Mouse (Mus musculus): ENCODE data around the gene Cntn2.

The Cntn2 gene

GRCm38 (mm10) chr1:132542762-132543306, at the start of gene Cntn2:
Gene Cntn2 (minus strand): TSS chr1:132543256.
- in situ Hi-C loops (cut with MboI, MseI), result no loop called here

GRCm38 (mm10) chr1:132592145-132592544, 49.1 kb upstream of the Cntn2 start:
- in situ Hi-C loops (cut with MboI, MseI), result loop anchor here (5.0 kb wide), 1 partner anchor 65 kb away; no protein-coding TSS in a partner anchor

GRCm38 (mm10) chr1:132591399-132591930, 48.4 kb upstream of the Cntn2 start:
- in situ Hi-C loops (cut with MboI, MseI), result loop anchor here (5.0 kb wide), 1 partner anchor 64 kb away; no protein-coding TSS in a partner anchor

GRCm38 (mm10) chr1:132586679-132587201, 43.7 kb upstream of the Cntn2 start:
- in situ Hi-C loops (cut with MboI, MseI), result no loop called here

GRCm38 (mm10) chr1:132585376-132585775, 42.3 kb upstream of the Cntn2 start:
- in situ Hi-C loops (cut with MboI, MseI), result no loop called here

GRCm38 (mm10) chr1:132582998-132583604, 40.0 kb upstream of the Cntn2 start:
- in situ Hi-C loops (cut with MboI, MseI), result no loop called here

GRCm38 (mm10) chr1:132581845-132582839, 39.1 kb upstream of the Cntn2 start:
- in situ Hi-C loops (cut with MboI, MseI), result no loop called here

- in situ Hi-C loops (cut with MboI, MseI), result no loop called here
Measured at GRCm38 (mm10) chr1:132580063-132580462, 37.0 kb upstream of the Cntn2 start.

- in situ Hi-C loops (cut with MboI, MseI), result no loop called here
Measured at GRCm38 (mm10) chr1:132576845-132577244, 33.8 kb upstream of the Cntn2 start.

GRCm38 (mm10) chr1:132572851-132573250, 29.8 kb upstream of the Cntn2 start:
- in situ Hi-C loops (cut with MboI, MseI), result no loop called here

GRCm38 (mm10) chr1:132571613-132572012, 28.6 kb upstream of the Cntn2 start:
- in situ Hi-C loops (cut with MboI, MseI), result no loop called here

GRCm38 (mm10) chr1:132570906-132571305, 27.9 kb upstream of the Cntn2 start:
- in situ Hi-C loops (cut with MboI, MseI), result no loop called here

GRCm38 (mm10) chr1:132570068-132570780, 27.2 kb upstream of the Cntn2 start:
- in situ Hi-C loops (cut with MboI, MseI), result no loop called here

GRCm38 (mm10) chr1:132569516-132569915, 26.5 kb upstream of the Cntn2 start:
- in situ Hi-C loops (cut with MboI, MseI), result no loop called here

GRCm38 (mm10) chr1:132567336-132568125, 24.5 kb upstream of the Cntn2 start:
- in situ Hi-C loops (cut with MboI, MseI), result no loop called here

GRCm38 (mm10) chr1:132565766-132566165, 22.7 kb upstream of the Cntn2 start:
- in situ Hi-C loops (cut with MboI, MseI), result no loop called here

- in situ Hi-C loops (cut with MboI, MseI), result no loop called here
Measured at GRCm38 (mm10) chr1:132564946-132565345, 21.9 kb upstream of the Cntn2 start.

GRCm38 (mm10) chr1:132562337-132562795, 19.3 kb upstream of the Cntn2 start:
- in situ Hi-C loops (cut with MboI, MseI), result no loop called here

GRCm38 (mm10) chr1:132560907-132561700, 18.0 kb upstream of the Cntn2 start:
- in situ Hi-C loops (cut with MboI, MseI), result no loop called here
